Mouse (Mus musculus): ENCODE data around the gene Rai1. TPM values are rescaled to one million over a fixed set of nuclear protein-coding genes. Genes with fewer than 3 reads are reported as not detected.

The Rai1 gene
- polyA plus RNA-seq, 2 experiments from 2014 or later: 8.4 to 8.9 TPM

DNA sequence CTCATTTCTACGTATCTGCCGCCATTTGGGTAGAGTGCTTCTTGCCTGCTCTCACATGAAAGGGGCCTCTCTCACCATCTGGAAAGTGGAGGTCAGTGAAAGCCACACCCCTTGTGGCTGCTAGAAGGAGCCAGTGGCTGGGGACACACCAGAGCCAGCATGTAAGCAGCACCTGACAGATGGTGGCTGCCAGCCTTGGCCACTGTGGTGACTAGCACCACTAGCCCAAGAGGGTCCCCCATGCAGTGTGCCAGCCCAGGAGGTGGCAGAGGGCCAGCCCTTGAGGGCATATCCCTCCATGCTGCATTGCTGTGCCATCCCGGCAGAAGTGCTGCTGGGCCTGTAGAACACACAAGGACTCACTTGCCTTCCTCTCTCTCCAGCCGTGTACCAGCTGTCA lies 88.7 kb downstream of the Rai1 start:
- no peak for ATAC-seq

DNA sequence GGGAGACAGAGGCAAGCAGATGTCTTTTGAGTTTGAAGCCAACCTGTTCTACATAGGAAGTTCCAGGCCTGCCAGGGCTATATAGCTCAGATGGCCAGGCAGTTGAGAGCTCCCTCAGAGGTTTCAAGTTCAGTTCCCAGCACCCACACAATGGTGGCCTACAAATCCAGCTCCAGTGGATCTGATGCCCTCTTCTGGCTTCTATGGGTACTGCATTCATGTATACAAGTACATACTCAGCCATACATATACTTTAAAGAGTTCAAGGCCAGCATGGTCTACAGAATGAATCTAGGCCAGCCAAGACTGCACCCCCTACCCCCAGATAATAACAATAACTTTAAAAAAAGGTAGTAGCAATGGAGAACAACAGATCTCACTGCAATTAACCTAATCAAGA lies 90.3 kb downstream of the Rai1 start:
- no peak for ATAC-seq

DNA sequence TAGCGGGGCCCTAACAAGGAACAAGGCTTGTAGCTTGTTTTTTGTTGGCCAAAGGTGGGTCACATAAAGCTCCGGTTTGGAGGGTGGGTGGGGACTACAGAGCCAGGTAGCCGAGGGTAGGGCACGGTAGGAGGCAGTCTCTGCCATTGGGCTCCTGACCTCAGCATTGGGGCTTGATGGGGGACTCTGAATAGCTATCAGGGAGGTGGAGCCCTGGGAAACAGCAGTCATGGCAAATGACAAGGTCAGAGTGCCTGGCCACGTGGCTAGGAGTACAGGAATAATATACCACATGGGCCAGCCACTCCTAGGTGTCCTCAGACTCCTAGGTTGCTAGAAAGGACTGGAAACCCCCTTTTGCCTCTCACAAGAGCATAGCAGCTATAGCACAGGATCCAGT lies 91.5 kb downstream of the Rai1 start:
- no peak for ATAC-seq

DNA sequence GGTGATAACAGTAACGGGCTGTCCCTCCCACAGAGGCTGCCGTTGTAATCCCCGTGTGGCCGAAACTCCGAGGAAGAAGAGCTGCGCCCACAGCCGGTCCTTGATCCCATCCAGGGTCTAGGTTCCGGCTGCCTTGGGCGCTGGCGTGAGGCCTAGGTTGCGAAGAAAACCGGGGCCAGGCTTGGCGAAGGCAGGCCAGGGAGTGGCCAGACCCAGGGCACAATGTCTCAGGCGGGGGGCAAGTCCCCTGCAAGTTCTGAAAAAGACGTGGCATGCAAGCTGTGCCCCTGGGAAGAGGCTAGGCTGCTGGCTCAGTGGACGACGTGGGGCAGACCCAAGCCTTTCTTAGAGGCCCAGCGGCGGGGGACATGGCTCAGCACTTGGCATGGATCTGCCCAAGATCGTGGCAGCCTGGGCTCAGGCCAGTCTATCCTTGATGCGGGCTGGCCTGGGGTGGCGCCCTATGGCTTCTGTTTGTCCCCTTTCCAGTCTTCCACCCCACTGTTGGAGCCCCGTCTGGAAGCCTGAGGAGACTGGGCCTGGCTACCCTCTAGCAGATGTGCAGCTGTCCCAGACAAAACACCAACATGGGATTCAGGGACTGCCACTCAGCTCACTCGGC lies 93.3 kb downstream of the Rai1 start:
- ATAC-seq: no peak

DNA sequence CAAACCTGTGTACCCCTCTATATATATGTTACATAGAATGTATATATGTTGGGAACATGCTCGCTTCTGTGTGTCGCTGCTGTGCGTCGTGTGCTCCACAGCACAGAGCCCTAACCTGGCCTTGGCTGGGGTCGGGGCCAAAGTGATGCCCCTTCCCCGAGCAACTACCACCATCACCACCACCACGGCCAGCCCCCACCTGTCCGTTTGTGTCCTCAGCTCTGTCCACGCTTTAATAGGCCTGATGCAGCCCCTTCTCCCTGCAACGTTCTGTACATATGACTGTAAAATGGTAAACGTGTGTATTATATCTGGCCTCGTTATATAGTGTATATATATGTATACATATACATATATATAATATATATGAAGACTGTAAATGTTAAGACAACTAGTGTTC lies 93.8 kb downstream of the Rai1 start:
- no peak for ATAC-seq

DNA sequence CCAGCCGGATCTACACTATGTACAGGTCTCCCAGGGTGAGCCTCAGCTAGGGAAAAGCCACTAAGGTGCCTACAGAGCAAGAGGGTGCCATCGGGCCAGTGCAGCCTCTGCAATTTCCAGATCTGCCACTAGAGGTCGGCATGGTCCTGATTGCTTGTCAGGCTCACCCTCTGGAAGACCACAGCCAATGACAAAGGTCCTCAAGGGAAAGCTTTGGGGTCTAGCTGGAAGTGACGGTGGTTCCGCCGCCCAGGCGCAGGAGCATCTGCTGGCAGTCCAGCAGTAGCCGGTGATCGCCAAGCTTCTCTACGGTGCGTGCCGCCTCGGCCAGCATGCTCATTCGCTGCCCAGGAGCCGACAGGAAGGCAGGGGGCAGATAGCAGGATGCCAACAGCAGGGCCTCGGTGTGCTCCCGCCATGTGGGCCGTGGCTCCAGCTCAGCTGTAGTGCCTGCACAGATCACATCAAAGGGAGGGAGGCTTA lies 94.9 kb downstream of the Rai1 start:
- peak; percentile 80 for ATAC-seq

DNA sequence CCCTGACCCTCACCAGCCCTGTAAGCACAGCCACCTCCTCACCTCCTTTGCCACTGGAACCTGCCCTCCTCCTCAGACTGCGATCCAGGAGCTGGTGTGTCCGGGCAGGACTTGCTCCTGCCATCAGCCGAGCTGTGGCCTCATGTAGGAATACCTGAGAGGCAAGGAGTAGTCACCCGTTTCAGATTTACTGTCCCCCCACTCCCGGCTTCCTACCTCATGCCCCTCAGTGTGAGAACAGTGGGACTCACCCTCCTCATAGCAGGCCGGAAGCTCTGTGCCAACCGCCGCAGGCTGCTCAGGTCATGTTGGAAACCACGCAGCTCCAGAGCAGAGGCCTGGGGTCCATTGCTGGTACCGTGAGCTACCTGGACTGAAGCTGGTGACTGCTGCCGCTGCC lies 95.6 kb downstream of the Rai1 start:
- no peak for ATAC-seq

DNA sequence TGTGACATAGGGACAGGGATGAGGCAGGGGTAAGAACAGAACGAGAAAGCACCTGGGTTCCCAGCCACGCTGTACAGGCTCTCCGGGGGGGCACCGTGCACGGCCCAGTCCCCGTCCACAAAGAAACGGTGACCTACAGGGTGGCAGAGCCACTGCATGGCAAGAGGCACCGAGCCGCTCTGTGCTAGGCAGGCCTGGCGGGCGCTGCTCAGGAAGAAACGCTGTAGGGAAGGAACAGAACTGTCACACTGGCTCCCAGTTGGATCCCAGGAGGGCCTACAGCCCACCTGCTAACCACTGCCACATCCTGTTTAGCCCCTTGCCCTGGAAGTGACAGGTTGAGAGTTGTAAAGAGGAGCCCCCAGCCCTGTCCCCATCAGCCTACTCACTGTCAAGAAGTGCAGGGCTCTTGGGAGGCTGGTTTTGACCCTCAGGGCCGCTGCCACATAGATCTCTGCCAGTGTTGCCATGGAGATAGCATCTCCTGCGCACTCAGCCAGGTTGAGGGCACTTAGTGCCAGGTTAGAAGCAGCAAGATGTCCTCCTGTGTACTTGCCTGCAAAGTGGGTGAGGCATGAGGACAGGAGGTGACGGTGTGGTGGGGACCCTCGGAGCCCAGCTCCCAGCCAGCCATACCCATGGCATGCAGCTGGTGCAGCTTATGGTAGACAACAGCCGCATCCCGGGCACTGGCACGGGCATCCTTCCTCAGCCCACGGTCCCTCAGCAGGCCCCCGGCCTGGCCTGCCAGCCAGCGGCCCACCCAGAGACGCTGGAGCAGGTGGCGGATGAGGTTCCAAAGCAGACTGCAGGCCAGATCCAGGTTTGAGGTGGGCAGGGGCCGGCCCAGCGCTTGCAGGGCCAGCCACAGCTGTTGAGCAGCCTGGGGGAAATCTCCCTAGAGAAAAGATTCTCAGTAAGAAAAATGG lies 98.2 kb downstream of the Rai1 start:
- no peak for ATAC-seq

DNA sequence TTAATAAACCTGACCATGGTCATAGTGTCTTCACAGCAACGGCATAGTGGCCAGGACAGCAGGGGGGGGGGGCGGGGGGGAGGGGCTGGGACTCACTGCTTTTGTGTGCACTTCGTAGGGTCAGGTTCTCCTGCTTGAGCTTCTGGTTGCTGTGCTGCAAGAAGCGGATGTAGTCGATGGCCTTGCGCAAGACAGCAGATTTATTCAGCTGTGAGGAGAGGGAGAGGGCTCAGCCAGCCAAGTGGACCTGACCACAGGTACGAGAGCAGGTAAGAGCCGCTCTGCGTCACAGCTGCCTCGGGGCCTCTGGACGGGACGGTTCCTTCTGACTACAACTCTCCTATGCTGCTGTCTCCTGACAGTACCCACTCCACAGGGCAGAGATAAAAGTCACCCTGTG lies 100.2 kb downstream of the Rai1 start:
- ATAC-seq: no peak

DNA sequence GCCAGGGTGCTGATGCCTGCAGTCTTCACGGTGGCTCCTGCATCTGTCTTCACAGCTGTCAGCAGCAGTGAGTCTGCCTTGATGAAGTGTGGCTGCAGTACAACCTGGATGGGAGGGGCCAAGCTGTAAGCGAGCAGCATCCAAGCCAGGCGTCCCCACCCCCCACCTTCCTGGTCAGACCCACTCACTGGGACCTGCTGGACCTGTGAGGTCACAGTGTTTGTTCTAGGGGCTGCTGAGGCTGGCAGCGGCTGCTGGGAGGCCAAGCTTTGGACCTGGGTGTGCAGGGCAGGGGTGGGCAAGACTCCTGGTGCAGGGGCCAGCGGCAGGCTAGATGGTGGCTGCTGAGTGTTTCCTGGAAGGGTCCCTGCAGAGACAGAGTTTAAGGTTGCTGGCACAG lies 101.4 kb downstream of the Rai1 start:
- no peak for ATAC-seq

DNA sequence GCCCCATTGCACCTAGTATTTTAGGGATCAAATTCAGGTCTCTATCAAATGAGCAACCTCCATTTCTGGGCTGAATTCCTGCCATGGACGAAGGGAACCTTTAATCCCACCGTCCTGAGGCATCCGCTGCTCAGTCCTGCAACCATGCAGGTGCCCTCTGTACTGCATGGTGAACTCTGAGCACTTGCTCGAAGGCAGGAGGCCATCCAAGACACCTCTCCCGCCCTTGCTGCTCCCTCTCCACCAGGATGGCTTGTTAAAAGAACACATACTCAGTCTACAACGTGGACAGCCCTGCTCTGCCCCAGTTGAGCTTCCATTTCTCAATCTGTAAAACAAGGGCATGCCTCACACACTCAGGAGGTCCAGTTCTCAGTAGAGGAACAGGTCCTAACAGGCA lies 103.4 kb downstream of the Rai1 start:
- ATAC-seq: no peak

DNA sequence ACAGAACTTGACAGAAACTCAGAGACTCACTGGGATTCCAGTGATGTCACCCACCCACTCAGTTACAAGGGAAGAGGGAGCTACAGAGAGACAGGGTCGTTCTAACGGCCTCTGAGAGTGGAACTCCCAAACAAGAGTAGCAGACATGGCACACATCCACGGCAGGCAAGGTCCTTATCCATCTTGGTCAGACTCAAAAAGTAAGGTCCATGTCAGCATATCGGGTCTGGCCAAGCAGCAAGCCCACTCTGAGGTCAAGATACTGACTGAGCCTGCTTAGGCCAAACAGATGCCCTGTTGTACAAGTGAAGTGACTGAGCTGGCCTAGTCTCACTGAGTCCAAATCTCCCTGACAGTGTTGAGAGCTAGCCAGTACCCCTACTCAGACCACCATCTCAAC lies 103.9 kb downstream of the Rai1 start:
- ATAC-seq: no peak

DNA sequence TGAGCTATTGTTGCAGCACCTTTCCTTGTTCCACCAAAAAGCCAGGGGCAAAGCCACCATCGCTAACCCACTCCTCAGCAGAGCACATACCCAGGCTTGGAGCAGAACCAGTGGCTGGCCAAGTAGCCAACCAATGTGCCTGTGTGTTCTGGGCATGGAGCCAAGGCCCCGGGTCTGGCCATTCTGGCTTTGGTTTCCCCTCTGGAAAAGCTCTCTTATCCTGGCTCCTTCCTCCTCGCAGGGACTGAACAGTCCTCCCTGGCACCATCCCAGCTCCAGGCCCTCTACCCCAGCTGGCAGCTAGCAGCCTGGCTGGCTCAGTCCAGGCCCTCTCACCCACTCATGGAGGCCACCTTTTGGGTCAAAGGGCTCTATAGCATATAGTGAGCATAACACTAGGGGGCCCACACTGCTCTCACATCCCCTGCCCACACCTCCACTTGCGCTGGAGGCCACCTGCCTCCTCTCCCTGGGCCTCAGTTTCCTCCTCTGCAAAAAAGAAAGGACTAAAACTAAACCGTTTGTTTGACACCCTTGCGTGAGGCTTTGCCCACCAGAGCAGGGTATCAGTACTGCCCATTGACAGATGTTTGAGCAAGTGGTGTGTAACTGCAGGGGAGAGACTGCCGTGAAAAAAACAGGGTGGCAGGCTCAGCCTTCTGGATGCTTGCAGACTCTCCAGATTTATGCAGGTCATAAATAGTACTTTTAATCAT lies 104.6 kb downstream of the Rai1 start:
- no peak for ATAC-seq

DNA sequence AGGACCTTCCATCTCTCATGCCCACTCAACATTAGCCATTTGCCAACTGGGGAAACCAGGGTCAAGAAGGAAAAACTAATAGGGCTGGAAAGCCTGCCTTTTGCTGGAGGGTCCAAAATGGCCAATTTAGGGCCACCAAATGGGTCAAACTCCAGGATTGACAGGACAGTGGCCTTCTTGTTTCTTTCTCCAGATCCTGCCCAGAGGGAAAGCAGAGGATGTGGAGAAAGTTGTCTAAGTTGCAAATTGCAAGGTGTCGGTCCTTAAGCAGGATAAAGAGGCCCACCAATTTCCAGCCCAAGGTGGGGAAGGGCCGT lies 105.1 kb downstream of the Rai1 start:
- no peak for ATAC-seq

DNA sequence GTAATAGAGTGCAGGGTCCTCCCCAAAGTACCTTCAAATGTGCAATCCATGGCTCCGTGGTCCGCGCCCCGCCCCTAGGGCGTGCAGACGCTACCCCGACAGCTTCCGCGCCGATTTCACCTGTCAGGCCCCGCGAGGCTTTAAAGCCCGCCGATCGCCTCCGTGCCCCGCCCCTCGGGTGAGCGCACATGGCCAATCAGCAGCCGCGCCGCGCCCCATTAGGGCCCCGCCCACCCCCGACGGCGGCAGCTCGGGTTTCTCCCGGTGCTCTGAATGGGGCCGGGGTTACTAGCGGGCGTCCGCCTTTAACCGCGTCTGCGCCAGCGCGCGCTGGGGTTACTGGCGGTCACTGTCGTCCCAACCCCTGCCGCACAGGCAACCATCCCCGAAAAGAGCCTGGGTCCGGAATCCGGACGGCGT lies 105.5 kb downstream of the Rai1 start:
- peak; percentile 96 for ATAC-seq

DNA sequence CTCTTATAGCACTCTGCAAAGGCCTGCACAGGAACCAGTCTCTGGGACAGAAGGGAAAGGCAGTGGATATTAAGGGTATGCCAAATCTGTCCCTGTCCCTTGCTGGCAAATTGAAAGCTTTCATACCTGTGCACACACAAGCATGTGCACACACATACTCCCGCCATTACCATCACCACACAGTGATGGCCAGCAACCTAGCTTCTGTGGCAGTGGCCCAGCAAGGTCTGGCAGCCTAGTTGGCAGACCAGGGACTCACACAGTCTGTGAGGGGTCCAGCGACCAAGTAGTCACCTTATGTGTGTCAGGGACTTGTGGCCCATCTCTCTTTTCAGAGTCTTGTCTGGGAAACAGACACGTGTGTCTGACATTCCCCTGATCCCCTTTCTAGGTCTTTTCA lies 106.3 kb downstream of the Rai1 start:
- ATAC-seq: no peak

DNA sequence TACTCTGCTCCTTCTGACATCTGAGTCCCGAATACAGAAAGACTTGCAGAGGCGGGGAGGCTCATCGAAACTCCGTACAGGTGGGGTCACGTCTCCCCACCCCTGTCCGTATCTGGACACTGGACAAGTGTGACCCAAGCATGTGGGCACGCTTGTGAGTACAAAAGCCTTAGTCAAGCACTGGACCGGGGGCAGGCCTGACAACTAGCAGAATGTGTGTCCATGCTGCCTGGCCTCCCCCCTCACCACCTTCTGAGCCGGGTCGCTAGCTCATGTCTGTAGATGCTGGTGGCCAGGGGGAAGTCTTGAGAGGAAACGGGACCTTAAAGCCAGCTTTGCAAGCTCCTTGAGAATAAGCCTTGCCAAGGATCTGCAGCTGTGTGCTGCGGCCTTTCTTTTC lies 106.9 kb downstream of the Rai1 start:
- no peak for ATAC-seq

DNA sequence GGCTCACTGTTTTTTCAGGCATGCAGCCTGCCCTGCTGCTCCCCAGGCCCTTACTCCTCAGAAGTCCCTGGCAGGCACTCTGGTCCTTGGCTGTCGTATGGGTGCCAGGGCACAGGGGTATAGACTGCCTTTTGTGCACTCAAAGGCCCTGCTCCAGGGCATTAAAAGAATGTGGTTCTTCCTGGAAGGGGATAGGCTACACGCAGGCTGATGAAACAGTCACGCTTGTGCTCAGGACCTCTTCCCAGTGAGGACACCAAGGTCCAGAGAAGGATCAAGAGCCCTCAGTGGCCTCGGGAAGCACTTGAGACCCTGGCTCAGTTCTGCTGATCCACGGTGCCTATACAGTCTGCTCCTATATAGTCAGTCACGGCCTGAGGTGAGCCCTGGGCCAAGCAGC lies 108.5 kb downstream of the Rai1 start:
- ATAC-seq: no peak

DNA sequence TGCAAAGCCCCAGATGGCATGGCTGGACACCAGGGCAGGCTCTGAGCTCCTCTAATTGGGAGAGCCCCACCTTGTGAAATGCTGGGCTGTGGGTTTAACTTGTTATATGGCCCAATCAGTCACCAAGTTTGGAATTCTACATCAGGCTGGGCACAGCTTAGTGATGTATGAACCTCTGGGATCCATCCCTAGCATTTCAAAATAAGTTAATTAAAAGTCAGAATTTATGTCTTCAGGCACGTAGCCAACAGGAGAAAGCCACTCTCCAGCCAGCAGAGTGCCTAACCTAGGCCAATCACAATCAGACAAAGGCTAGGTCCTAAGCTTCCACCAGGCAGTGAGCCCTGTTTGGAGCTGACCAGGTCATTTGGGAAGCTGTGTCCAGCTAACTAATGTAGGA lies 111.9 kb downstream of the Rai1 start:
- ATAC-seq: no peak

DNA sequence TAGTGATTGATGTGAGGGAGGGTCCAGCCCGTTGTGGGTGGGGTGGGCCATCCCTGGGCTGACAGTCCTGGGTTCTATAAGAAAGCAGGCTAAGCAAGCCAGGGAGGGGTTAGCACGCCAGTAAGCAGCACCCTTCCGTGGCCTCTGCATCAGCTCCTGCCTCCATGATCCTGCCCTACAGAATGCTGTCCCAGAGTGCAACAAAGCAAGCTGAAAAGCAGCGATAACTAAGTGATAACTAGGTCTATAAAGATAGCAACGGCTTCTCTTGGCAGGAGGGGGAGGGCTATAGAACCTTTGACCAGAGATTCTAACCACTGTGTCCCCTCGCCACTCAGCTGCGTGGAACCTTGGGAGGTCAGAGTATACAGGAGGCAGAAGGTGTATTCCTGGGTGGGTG lies 112.7 kb downstream of the Rai1 start:
- no peak for ATAC-seq

DNA sequence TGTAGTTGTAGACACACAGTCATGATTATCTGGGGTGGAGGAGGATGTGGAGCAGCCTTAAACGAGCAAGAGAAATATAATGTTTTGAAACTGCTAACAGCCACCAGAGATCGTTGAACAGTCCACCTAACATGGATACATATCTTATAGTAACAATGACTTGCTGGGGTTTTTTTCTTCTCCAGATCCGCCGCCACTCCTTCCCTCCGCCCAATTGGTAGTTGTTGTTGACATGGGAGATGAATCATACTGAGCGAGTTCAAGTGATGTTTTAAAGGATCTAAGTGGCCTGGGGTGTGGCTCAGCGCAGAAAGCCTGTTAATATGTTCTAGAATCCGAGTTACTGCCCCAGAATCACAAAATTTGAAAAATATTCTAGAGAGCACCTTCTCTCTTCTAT lies 114.8 kb downstream of the Rai1 start:
- ATAC-seq: peak; percentile 24

DNA sequence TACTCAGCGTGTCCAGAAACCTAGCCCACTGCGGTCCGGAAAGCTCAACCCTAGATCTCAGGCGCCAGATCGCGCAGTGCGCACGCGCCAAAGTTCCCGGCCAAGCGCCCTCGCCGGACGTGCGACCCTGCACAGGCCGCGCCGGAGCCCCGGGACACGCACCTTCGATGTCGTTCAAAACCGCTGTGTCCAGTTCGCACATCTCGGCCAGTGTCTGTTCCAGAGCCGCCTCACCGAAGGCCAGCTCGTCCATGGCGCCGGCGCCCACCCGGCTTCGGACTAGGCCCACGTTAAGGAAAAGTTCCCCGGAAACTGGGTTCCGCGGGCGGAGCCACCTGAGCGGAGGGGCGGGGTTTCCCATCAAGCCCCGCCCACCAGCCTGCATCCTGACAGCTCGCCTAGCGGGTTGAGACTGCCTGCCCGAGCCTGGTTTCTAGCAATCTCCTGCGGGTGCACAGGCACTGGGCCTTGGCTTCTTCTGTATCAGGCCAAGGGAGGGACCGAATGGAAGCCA lies 115.5 kb downstream of the Rai1 start:
- ATAC-seq: peak; percentile 73

DNA sequence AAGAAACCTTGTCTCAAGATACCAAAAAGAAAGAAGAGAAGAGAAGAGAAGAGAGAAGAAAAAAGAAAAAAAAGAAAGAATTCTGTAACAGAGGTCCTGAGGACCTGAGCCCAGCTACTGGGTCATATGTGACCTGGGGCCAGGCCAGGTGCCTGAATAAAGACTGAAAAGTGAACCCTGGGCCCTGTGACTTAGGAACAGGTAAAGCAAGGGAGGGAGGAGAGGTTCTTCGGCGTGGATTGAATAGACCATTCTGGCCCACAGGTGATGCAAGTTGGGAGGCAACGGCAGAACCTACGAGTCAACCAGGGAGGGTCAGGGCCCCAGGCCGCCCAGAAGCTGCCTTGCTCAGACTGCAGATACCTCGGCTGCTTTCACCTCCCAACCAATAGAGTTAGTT lies 116.6 kb downstream of the Rai1 start:
- no peak for ATAC-seq

DNA sequence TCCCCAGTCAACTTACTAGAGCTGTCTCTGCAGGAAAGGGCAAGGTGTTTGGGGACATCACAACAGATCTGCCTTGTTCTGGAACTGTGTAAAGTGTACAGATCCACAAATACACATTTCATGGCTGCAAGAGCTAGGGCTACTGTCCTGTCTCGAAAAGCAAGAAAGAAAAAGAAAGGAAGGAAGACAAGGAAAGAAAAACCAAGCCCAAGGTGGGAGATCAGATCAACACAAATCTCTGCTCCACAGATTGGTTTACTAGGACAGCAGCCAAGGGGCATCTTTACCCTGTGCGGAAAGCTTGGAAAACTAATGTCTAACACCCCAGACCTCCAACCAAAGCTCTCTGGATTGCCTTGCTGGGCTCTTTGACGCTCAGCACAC lies 117.3 kb downstream of the Rai1 start:
- no peak for ATAC-seq
